Mouse (Mus musculus): Measurements from ENCODE around the gene Epp13.
A peak's percentile ranks its signal among the peaks of the same experiment; 100 is the strongest.
"Not testable (repeated sequence)": the region's sequence is repeated elsewhere in the genome, so short reads cannot be mapped to it uniquely, and the experiment has no call there.

The Epp13 gene

DNA sequence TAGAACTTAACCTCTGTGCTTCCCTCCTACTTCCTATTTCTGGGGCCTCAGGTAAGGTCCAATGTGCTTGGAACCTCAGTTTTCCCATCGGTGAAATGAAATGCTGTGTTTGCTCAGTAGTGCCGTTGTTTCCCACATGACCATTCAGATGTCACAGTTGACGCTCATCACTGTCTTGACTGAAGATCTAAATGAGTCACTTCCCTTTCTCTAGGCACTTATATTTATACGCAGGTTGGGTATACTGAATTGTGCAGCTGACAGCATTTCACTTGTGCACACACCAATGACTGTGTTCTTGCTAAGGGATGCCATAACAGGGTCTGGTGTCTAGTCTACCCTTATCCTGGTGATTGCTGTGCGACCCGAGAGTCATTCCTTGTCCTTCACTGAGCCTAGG lies 32.9 kb downstream of the Epp13 start:
- no peak for DNase-seq (ENCODE audit: low spot score in 2 of 2)

DNA sequence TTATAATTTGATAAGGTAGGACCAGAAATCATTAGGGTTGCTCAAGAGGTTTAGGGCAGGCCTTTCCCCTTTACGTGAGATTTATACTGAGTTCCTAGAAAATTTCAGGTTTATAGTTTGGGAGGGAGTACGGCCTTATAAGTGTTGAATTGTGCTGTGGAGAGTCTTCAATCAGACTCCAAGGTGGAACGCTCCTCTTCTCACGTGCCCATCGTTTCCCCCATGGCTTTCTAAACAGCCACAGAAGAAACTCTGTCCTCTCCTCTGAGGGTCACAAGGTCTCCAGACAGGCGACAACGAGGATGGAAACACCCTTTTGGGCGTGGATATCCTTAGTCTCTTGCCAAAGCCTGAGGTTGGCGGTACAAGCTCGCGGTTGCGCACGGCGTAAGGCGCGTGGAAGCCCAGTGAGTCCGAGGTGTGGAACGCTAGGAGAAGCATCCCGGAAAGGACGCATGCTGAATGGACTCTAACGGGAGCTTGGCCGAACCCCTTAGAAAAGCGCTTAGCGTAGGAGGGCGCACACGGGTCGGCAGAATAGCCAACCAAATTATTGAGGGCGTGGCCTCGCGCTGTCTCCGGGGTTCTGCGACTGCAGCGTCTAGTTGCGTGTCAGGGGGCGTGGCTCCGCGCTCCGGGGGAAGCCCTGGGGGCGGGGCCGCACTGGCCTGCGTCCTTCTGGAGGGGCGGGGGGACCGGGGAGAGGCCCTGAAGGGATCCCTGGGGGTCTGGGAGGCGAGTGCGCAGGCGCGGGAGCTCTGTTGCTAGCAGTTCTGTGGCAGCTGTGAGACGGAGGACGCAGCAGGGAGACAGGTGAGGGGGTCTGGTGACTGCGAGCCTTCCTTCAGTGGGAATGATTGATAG lies 33.6 kb downstream of the Epp13 start, which contains the start of gene Zfp667:
TSS of gene Zfp667 (plus strand) at position 738 of the 864 bp plus-strand sequence.
- DNase-seq (ENCODE audit: low spot score in 2 of 2): peak; percentile 94 to 98

DNA sequence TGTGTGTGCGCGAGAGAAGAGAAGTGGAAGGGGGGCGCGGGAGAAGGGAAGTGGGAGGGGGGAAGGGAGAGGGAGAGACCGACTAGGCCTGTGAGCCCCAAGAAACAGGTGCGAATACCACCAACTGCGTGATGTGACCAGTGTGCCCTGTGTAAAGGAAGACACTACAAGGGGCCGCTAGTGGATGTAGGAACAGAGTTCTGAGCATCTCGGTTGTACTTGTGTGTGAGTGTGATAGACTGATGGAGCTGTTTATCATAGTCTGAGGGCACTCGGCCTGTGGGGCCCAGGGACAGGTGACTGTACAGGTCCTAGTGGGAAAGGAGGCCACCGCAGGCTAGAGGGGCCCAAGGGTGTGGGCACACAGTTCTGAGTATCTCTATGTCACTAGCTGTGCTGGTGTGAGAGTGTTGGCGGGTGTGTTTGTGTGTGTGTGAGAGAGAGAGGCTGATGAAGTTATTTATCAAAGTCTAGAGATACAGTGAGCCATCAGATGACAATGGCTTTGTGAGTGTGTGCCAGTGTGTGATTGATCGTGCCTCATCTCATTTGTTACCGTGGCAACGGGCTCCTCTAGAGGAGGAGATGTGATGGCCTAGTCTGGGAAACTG lies 34.5 kb downstream of the Epp13 start:
- no peak for DNase-seq (ENCODE audit: low spot score in 2 of 2)

DNA sequence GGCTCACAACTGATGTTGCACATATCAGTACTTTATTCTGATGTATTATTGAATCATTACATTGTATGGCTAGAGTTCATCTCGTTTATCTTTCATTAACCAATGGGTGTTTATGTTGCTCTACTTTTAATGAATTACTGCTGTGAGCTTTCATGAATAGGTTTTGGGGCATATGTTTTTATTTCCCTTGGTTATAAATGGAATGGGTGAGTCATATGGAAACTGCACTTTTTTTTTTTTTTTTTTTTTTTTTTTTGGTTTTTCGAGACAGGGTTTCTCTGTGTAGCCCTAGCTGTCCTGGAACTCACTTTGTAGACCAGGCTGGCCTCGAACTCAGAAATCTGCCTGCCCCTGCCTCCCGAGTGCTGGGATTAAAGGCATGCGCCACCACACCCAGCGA lies 38.6 kb downstream of the Epp13 start:
- DNase-seq (ENCODE audit: low spot score in 2 of 2): not testable (repeated sequence)

DNA sequence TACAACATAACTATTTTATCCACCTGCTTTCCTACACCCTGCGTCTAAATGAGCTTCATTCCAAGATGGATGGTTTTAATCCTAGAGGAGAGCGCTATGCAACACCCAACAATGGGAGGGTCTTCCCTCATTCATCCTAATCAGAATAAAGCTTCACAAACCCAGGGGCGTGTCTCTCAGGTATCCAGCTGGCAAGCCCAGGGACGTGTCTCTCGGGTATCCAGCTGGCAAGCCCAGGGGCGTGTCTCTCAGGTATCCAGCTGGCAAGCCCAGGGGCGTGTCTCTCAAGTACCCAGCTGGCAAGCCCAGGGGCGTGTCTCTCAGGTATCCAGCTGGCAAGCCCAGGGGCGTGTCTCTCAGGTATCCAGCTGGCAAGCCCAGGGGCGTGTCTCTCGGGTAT lies 48.3 kb downstream of the Epp13 start:
- not testable (repeated sequence) for DNase-seq (ENCODE audit: low spot score in 2 of 2)

DNA sequence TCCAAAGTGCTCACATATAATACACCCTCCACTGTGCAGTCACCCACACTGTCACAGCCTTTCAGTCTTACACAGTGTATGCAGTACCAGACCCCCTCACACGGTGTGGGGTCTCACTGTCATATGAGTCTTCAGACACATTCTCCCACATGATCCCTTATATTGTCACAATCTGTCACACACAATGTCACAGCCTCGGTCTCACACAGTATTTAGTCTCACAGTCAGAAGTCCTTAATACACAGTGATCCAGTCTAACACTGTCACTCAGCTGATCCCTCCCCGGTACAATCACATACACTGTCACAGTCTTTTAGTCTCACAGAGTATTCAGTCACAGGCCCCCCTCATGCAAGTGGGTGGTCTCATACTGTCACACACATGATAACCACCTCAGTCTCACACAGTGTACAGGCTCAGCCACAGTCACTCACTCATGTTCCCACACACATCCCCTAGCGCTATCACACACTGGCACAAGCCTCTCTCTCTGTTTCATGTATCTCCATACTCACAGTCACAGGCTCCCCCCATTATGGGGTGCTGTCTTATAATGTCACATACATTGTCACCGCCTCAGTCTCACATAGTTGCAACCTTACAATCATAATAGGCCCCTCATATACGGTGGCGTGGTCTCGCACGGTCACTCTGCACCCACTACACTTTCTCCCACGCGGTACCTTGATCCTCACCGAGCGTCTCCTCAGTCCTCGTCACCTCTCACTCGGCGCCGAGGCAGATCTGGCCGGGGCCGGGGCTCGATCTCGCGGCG lies 78.1 kb downstream of the Epp13 start:
- DNase-seq (ENCODE audit: low spot score in 2 of 2): no peak

DNA sequence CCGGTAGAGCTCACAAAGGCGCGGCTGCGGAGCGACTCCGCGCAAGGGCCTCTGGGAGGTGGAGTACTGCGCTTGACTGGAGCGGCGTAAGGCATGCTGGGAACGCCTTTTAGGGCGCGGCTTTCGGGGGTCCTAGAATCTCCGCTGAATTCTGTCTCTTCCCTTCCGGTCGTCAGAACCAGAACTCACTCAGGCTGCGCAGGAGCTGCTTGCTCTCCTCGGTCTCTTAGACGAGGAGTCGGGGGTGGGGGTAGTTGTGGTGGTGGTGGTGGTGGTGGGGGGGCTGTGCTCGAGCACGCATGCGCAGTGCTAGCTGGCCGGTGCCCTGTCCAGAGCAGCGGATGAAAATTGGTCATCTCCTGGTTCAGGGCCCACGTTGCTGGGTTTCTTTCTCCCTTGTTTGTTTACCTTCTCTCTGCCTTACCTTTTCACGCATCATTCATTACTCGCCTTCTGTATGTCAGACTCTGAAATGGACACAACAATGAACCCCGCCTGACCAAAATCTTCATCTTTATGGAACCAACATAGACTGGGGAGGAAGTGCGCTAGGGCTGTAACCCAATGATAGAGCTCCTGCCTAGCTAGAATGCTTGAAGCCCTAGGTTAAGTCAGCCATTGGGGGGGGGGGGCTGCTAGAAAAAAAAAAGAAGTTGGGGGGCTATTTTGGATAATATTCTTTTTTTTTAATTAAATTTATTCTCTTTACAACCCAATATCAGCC lies 78.9 kb downstream of the Epp13 start, which contains the start of gene Zfp583:
TSS of gene Zfp583 (minus strand) at position 53 of the 724 bp plus-strand sequence.
- DNase-seq (ENCODE audit: low spot score in 2 of 2): peak; percentile 74

Data from urinary bladder, postnatal 36 days (tissue).